Mouse (Mus musculus) lung, postnatal 0 days (tissue): Measurements from ENCODE around the gene Gfm2.

Source experiments
- CTCF ChIP-seq: IDR thresholded peaks from 2 replicates; pipeline ENCODE4 v1.5.1; 2016; ENCODE audit warnings: antibody characterized with exemption, mild to moderate bottlenecking
- EP300 ChIP-seq: IDR thresholded peaks from 2 replicates; pipeline ENCODE4 v1.6.1; 2016; ENCODE audit warnings: antibody characterized with exemption, mild to moderate bottlenecking, control low read depth

DNA sequence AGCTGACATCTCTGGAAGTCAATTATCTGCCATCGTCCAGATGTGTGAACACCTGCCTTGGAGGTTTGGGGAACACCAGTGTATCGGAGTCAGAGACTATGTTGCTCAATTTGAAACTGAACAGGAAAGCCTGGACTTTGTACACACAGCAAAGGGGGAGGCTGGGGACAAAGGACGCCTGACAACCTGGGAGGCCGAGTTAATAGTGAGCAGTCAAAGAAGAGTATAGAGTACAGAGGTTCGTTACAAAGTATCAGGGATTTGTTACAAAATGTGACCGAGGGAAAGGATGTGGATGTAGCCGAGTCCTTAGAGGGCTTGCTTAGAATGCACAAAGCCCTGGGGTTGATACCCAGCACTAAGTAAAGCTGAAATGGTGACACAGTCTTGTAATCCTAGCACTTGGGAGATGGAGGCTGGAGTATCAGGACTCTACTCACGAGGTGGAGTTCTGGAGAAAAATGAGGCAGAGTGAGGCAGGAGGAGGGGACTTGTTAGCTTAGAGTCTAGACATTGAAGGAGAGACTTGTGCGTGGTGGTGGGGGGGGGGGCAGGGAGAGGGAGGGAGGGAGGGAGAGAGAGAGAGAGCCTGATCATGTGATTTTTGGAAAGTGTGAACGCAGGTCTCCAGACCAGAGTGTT, 86.7 kb downstream of the Gfm2 start:
- no peak for TF ChIP-seq CTCF
- TF ChIP-seq EP300: no peak
